Mouse (Mus musculus): ENCODE data around the gene Tmem222.

- TF ChIP-seq NELFE (IDR thresholded peaks at IDR 0.05; ENCODE audit: low read depth, low read length) (no peak), CTCF (IDR thresholded peaks at IDR 0.05 in 2 of 3, conservative IDR thresholded peaks at IDR 0.05 in 1 of 3; ENCODE audit: control insufficient read depth in 1 of 3, insufficient read depth in 1 of 3, low read depth in 2 of 3, low read length in 3 of 3, poor library complexity in 1 of 3, severe bottlenecking in 1 of 3) (no peak), EP300 (IDR thresholded peaks at IDR 0.05; ENCODE audit: low read depth in 1 of 2, low read length in 2 of 2) (no peak; a peak in 2 of 4 replicates), USF1 (IDR thresholded peaks at IDR 0.05; ENCODE audit: low read depth, low read length) (no peak), CHD2 (IDR thresholded peaks at IDR 0.05; ENCODE audit: low read length) (no peak), UBTF (IDR thresholded peaks at IDR 0.05; ENCODE audit: borderline replicate concordance, insufficient read depth, low read depth, low read length) (no peak), HCFC1 (IDR thresholded peaks at IDR 0.05; ENCODE audit: low read depth, low read length) (no peak), RAD21 (IDR thresholded peaks at IDR 0.05; ENCODE audit: low read depth, low read length) (no peak), BHLHE40 (IDR thresholded peaks at IDR 0.05; ENCODE audit: borderline replicate concordance, low read depth, low read length) (no peak), POLR2A (IDR thresholded peaks at IDR 0.05; ENCODE audit: control insufficient read depth in 1 of 2, insufficient read depth in 1 of 2, low read depth in 1 of 2, low read length in 2 of 2, poor library complexity in 1 of 2) (no peak), ZC3H11A (IDR thresholded peaks at IDR 0.05; ENCODE audit: low read depth, low read length) (no peak), MAFK (IDR thresholded peaks at IDR 0.05; ENCODE audit: borderline replicate concordance, low read depth, low read length) (no peak), KAT2A (conservative IDR thresholded peaks at IDR 0.05; ENCODE audit: low read depth, low read length) (no peak), ELF1 (IDR thresholded peaks at IDR 0.05; ENCODE audit: low read depth, low read length) (no peak)
These were observed 35.7 kb downstream of the Tmem222 start for GRCm38 (mm10) chr4:133241910-133242309.
